Mouse (Mus musculus) liver, embryonic 14 days (tissue): ENCODE data around the gene Zfp637. TPM values are rescaled to one million over a fixed set of nuclear protein-coding genes. Genes with fewer than 3 reads are reported as not detected.

Experiments used
- polyA plus RNA-seq: library from polyadenylated mRNA; depleted of rRNA; stranded (reverse); fragments of >200 nt; gene quantifications from 2 replicates; pipeline ENCODE4 v1.2.3, GENCODE M21; 2012; rRNA removed

Zfp637 gene
- polyA plus RNA-seq = 14.3 and 15.8 TPM in 2 replicates

GRCm38 (mm10) chr6:117840686-117841510 is at the start of gene Zfp637:
Zfp637 (plus strand) TSS chr6:117841180.

GRCm38 (mm10) chr6:117861848-117862247 is 20.9 kb downstream of the Zfp637 start, which contains the start of gene Zfp239:
Zfp239 (plus strand) TSS chr6:117862100.

Other genes starting within 250 kb of the Zfp637 start
- gene Zfp239, start 20.9 kb downstream of the Zfp637 start, polyA plus RNA-seq = 1.9 and 2.0 TPM in 2 replicates
- gene Hnrnpf, start 59.1 kb downstream of the Zfp637 start, polyA plus RNA-seq = 360 and 420 TPM in 2 replicates
- not detected in 2 replicates for gene Fxyd4, start 96.5 kb downstream of the Zfp637 start, polyA plus RNA-seq
- 0.02 and 0.05 TPM in 2 replicates for gene Rasgef1a, start 170.3 kb downstream of the Zfp637 start, polyA plus RNA-seq